Mouse (Mus musculus) ovary, adult 10 weeks (tissue): ENCODE data around the gene Olfr522. TPM values are rescaled to one million over a fixed set of nuclear protein-coding genes. Genes with fewer than 3 reads are reported as not detected.

Source experiments
- polyA plus RNA-seq: library from polyadenylated mRNA; stranded (reverse); fragments of 350-450 nt; fragmentation: Illumina TruSeq; extraction: RNeasy Lipid Tissue Mini Kit (QIAGEN cat#74804); gene quantifications from one replicate; pipeline ENCODE4 v1.2.3, GENCODE M21; 2014

Gene Olfr522
- not detected for polyA plus RNA-seq

DNA sequence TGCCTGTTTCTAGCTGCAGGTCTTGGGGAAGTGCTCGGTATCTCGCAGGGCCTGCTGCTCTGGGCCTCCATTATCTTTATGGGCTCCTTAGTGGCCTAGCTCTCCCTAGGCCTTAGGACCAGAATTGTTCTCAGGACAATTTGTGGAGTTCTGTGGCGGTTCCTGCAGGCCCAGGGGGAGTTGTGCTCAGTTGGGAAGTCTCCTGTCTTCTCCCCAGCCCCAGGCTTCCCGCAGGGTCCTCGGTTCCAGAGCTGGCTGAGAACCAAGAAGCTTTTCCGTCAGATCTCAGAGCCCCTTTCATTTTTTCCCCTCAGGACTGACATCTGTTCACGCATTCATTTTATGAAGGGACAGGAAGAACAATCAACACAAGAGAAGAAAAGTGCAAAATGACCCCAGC, at the start of gene Olfr522:
Gene Olfr522, minus strand, starts transcription at position 101 of the 400 bp plus-strand sequence.

DNA sequence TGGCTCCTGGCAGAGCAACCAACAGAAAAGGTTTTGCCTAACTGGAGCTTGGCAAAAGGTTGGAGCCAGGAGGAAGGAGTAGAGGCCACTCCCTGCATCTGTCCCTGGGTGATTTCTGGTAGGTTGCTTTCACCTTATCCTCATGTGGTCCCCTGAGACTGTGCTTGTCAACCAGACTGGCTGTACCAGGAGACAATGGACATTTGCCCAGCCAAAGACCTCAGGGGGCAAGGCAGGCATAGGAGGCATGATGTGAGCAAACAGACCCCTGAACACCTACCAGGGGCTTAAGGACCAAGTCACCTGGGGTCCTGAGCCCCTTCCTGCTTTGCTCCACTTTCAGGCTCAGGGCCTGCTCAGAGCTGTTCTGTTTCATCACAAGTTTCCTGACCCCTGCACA, 41.3 kb upstream of the Olfr522 start, which contains the start of gene Olfr524:
Gene Olfr524, minus strand, starts transcription at position 101 of the 400 bp plus-strand sequence.

DNA sequence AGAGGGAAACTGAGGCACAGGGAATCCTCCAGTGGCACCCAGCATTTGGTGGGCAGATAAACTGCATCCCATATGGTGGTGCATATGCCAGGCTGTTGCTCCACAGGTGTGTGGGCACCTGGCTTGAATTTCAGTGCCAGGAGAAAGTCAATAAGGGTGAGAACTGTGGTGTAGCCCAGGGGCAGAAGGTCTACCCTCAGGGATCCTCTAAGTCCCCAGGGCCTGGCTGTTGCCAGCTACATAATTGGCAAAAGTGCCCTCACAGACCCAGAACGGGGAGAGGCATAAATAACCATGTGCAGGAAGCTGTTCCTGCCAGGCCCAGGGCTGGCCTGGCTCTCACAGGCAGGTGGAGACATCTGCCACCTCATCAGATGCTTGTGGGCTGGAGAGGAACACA, 8.4 kb upstream of the Olfr522 start, which contains the start of gene Olfr523:
Gene Olfr523, plus strand, starts transcription at position 282 of the 400 bp plus-strand sequence.

DNA sequence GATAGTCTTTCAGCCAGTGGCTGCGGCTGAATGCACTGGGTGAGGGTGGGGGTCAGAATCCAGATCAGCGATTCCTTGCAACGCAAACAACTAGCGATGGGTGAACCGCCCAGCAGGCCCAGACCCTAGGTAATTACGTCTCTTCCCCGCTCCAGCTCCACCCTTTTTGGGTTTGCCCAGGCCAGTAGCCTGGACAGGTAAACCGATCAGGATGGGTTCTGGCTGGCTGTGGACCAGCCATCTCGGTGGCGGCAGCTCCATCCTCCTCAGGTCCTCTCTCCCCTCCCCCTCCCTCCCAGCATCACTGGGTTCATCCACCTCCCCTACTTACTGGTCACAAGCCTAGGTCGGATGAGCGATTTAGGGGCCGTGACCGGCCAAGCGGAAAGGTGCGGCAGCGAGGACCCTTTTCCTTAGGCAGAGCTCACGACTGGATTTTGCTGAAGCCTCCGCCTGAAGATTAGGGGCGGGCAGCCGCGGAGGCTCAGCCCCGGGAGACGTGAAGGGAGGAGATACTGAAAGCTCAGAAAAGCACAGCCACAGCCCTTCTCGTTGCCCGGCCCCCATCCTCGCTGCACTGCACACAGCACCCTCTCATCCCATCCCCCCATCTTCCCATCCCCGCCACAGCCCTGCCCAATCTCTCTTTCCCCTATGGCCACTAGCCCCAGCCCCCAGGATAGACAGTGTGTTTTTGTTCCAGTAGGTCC, 10.2 kb downstream of the Olfr522 start, which contains the start of gene Sprn:
Gene Sprn, minus strand, starts transcription at position 660 of the 710 bp plus-strand sequence.

DNA sequence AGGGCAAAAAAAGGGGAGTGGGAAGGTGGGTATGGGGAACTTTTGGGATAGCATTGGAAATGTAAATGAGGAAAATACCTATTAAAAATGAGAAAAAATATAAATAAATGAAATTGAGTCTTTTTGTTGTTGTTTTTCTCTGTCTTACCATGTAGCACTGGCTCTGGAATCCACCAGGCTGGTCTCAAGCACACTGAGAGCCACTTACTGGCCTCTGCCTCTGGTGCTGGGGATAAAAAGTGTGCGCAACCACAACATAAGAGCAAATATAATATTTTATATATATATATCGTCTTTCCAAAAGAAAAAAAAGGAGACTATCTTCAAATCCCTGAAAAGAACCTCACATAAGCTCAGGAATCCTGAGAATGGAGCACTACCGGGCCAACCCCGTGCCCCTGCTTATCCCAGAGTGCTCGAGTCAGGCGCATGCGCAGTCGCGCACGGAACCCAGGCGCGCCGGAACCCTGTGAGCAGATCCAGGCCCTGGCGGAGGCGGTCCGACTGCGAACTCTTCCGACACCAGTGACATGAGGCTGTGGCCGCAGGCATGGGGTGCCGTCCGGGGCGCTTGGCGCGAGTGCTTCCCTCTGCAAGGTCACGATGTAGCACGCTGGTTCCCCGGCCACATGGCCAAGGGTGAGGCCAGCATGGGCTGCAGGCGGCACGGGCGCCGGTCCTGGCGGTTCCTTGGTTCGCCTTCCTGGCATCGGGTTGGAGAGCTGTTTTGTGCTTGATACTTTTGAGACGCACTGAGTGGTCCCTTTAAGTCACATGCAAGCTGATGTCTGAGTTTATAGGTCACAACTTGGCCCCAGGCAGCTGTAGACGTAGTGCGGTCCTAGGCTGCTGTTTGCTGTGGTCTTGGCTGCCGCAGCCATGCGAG, 27.2 kb downstream of the Olfr522 start, which contains the start of gene Mtg1:
Gene Mtg1, plus strand, starts transcription at position 430 of the 886 bp plus-strand sequence.

DNA sequence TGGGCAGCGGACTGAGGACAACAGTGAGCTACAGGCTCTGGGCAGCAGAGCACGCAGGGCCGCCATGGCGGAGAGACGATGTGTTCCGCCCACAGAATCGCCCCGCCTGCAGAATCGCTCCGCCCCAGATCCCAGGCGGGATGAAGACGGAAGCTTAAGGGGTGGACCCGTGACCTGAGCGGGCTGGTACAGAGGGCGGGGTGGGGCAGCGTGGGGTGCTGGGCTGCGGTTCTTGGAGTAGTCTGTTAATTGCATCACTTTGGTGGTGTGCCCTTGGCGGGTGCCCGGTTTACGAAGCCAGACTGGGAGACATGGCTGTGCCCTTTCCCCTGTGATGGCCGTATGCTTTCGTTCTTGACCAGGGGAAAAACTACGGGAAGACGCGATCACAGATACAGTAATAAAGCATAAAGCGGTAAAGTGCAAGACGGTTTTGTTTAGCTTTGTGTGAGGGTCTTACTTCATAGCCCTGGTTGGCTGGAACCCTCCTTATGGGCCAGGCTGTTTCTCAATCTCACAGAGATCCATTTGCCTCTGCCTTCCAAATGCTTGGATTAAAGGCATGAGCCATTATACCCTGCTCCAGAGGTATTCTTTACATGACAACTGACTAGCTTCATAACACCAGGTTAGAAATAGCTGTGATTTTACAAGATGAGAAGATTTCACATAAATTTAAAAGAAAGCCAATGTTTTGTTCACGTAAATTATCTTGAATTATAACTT, 48.1 kb downstream of the Olfr522 start, which contains the start of gene Echs1:
Gene Echs1, minus strand, starts transcription at position 148 of the 726 bp plus-strand sequence.

DNA sequence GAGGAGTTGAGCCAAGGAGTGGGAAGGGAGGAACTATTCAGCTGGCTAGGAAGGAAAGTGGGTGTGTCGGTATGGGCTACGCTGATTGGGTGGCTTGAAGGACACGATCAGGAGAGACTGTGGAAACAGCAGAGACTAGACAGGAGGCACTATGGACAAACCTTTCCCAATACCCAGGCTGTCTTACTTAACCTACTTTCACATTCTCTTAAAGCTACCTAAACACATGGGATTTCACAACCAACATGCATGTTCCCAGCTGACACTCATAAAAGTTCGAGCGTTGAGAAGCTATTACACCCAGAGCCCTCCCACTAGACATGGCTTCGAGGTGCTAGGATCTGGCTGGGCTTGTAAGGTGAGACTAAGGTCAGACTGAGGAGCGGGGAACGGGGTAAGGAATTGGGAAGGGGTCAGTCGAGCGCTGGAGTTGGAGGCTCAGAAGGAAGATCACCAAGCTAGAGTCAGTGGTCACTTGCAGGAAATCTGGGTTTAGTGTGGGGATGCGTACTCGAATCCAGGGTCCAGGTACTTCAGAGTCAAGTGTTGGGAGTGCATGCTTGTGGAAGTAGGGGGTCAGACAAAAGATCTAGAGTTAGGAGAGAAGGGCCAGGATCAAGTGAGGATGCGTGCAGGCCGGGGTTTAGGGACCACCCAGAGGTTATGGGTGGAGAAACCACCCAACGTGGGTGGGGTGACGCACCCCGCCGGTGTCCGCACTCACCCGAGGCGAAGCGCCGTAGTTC, 48.8 kb downstream of the Olfr522 start, which contains the start of gene Paox:
Gene Paox, plus strand, starts transcription at position 217 of the 746 bp plus-strand sequence.

Other genes with a start within 250 kb of the Olfr522 start
- gene Utf1, start 221.0 kb downstream of the Olfr522 start, polyA plus RNA-seq = not detected
- not detected for gene 6430531B16Rik, start 186.0 kb downstream of the Olfr522 start, polyA plus RNA-seq
- gene Adam8, start 172.2 kb downstream of the Olfr522 start, polyA plus RNA-seq = 0.54 TPM
- gene Zfp511, start 128.4 kb downstream of the Olfr522 start, polyA plus RNA-seq = 7.2 TPM
- 38.6 TPM for gene Tubgcp2, start 128.1 kb downstream of the Olfr522 start, polyA plus RNA-seq
- 0.60 TPM for gene Msx3, start 115.7 kb downstream of the Olfr522 start, polyA plus RNA-seq
- not detected for gene Caly, start 82.2 kb downstream of the Olfr522 start, polyA plus RNA-seq
- not detected for gene Prap1, start 71.4 kb downstream of the Olfr522 start, polyA plus RNA-seq
- 20.8 TPM for gene Fuom, start 62.3 kb downstream of the Olfr522 start, polyA plus RNA-seq
- 5.7 TPM for gene Paox, start 49.0 kb downstream of the Olfr522 start, polyA plus RNA-seq
- gene Echs1, start 48.3 kb downstream of the Olfr522 start, polyA plus RNA-seq = 99.4 TPM
- 3.0 TPM for gene Mtg1, start 27.2 kb downstream of the Olfr522 start, polyA plus RNA-seq
- 2.9 TPM for gene Sprn, start 9.9 kb downstream of the Olfr522 start, polyA plus RNA-seq
- gene Olfr523, start 8.5 kb upstream of the Olfr522 start, polyA plus RNA-seq = not detected
- gene Olfr524, start 41.2 kb upstream of the Olfr522 start, polyA plus RNA-seq = not detected
- gene Cd163l1, start 53.5 kb upstream of the Olfr522 start, polyA plus RNA-seq = not detected
- not detected for gene 5830411N06Rik, start 82.5 kb upstream of the Olfr522 start, polyA plus RNA-seq
- not detected for gene Olfr525, start 156.1 kb upstream of the Olfr522 start, polyA plus RNA-seq
- not detected for gene Olfr527, start 169.3 kb upstream of the Olfr522 start, polyA plus RNA-seq
- not detected for gene Olfr60, start 196.9 kb upstream of the Olfr522 start, polyA plus RNA-seq
- not detected for gene Olfr530, start 211.6 kb upstream of the Olfr522 start, polyA plus RNA-seq
- gene Olfr531, start 238.2 kb upstream of the Olfr522 start, polyA plus RNA-seq = not detected